Mouse (Mus musculus) gastrocnemius, postnatal 4 days (tissue): ENCODE measurements around the gene Clip4. TPM values are rescaled to one million over a fixed set of nuclear protein-coding genes. Genes with fewer than 3 reads are reported as not detected.

Experiments
- DNase-seq, 2 experiments: peaks; one replicate each; pipeline ENCODE4 v3.0.0; 2021 to 2022; ENCODE audit warnings: low spot score in 2 of 2, mixed read lengths in 2 of 2
- total RNA-seq, 2 experiments: library from RNA; stranded (reverse); gene quantifications; 2 replicates each; pipeline ENCODE4 v1.2.3; 2021

Gene Clip4
- total RNA-seq, 2 experiments from 2014 or later = 27.6 to 33.8 TPM

DNA sequence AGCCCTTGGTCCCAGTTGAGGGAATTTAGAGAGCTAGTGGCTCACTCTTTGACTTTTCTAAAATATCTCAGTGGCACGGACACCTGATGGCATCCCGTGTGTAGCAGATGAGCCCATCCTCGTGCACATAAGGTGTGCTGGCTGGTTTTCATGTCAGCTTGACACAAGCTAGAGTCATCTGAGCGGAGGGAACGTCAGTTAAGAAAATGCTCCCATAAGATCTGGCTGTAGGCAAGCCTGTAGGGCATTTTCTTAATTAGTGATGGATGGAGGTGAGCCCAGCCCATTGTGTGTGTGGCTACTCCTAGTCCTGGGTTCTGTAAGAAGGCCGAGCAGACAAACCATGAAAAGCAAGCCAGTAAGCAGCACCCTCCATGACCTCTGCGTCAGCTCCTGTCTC, 103.7 kb downstream of the Clip4 start:
- no peak for DNase-seq

DNA sequence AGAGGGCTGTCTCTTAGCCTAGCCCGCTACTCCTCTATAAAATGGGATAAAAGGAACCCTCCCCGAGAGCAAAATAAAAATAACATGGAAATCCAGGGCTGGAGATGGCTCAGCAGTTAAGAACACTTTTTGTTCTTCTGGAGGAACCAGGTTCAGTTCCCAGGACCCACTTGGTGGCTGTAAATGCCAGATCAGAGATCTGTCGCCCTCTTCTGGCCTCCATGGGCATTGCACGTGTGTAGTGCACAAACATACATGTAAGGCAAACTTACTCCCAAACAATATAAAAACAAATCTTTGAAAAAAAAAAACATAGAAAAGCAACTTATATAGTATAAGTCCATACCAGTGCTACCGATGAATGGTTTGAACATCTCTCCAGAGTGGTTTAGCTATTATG, 104.7 kb downstream of the Clip4 start:
- no peak for DNase-seq

DNA sequence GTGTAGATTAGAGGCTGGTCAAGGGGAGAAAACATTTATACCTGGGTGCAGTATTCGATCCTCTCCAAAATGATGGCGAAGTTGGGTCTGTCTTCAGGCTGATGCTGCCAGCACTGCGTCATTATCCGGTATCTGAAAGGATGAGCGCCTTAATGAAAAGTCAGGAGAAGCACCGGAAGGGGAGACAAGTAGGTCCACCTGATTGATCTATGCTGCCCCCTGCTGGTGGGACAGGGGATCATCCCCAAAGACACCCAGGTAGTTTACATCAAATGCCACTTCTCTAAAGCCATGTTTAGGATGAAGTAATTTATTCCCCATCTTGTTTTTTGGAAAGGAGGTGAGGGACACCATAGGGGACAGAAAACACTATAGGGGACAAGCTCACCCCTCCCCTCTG, 105.8 kb downstream of the Clip4 start:
- DNase-seq = peak in 1 of 2 experiments; percentile 21

DNA sequence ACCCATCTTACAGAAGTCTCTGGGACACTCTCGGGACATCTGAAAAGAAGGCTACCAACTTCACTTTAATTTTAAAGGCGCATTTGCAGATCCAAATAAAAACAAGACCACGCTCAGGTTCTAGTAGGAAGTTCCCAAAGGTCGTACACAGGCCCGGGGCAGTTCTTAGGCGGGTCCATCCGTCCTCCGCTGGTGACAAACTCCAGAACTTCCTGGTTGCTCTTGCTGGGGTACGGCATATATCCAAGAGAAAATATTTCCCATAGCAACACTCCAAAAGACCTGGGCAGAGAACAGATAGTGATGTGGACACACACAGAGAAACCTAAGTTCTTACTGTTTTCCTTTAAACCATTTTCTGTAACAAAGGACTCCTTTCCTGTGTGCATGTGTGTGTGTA, 106.5 kb downstream of the Clip4 start:
- DNase-seq = no peak

DNA sequence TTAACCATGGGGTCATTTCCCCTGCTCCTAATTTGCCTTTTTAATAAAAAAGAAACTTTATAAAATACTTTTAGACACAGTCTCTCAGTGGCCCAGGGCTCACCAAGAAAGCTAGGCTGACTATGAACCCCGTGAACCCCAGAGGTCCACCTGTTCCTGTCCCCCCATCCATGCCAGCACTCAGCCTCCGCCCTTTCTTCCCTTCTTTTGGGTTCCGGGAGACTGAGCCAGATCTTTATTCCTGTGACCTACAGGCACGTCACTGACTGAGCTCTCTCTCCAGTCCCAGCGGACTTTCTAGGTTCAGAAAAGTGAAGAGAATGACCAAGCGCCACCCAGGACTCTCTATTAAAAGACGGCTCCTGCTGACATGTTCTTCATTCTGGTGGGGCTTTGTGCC, 107.2 kb downstream of the Clip4 start:
- DNase-seq = no peak

DNA sequence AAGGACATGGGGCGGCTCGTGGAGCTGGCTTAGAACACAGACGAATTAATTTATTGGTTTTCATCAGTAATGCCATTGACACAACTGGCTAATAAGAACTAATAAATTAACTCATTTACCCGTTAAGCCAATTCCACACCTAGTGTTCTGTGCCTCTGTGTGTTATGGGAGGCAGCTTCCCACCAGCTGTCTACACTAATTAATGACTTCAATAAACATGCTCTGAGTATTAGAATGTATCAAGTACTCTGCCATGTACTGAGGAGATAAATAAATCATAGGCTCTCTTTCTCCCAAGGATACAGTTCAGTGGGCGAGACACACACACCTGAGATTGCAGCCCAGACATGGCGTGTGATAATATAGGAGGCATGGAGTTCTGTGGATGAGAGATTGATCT, 113.1 kb downstream of the Clip4 start:
- DNase-seq = no peak

DNA sequence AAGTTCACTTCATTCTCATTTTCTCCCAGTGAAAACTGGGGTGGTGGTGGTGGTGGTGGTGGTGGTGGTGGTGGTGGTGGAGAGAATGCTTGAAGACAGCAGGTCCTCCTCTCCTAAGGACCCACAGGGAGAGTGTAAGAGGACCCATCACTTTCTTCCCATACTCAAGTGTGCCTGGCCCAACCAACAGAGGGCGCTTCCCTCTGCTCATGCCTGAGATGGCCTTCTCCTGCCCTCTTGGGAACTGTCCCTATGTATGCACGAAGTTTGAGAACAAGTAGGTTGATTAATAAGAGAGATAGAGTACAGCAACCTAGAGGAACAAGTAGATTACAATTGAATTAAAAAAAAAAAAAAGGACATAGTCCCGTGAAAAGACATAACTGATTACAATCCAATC, 140.8 kb downstream of the Clip4 start:
- DNase-seq = no peak

DNA sequence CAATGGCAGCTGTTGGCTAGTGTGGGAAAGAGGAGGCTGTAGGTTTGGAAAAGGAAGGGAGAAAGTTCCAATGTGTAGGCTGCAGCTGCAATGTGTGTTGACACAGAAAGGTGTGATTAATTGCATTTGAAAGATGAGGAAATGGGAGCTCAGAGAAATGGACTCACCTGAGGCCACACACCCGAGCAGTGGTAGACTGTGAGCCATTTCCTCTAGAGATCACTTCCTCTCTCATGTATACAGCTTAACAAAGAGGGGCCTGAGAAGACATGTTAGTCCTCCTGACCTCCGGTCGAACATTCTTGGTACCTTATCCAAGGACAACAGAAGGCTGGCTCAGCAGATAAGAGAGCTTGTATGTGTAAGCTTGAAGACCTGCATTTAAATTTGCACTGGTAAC, 144.9 kb downstream of the Clip4 start:
- no peak for DNase-seq

Other genes with a start within 250 kb of the Clip4 start
- gene Ndc80, start 241.6 kb upstream of the Clip4 start, total RNA-seq = 10 to 100 TPM; 12.1 to 13.1 TPM
- under 1 TPM; 0.73 to 0.83 TPM for gene Spdya, start 216.4 kb upstream of the Clip4 start, total RNA-seq
- gene Wdr43, start 152.6 kb upstream of the Clip4 start, total RNA-seq = 10 to 100 TPM; 34.9 to 39.8 TPM
- under 1 TPM; 0.39 to 0.47 TPM for gene Togaram2, start 95.2 kb upstream of the Clip4 start, total RNA-seq
- not detected for gene Pcare, start 15.6 kb upstream of the Clip4 start, total RNA-seq